Mouse (Mus musculus) stomach, embryonic 16.5 days (tissue): ENCODE measurements at regions not wholly inside any gene's neighbourhood (a gene's known extent, or its start where the extent isn't known, plus 50 kb on each side); places are given as distances from the start of the nearest gene placed in this dataset.

ENCODE experiments used
- ATAC-seq: fragments of 200-750 bp; cut with Nextera tagmentation; 2 replicates; pipeline ENCODE4 v1.8.0; 2017; ENCODE audit warnings: moderate number of reproducible peaks, moderate TSS enrichment; ENCODE audit not compliant: insufficient read depth, low FRiP score
- H3K27ac ChIP-seq: fragments of 300-500 bp; sonication (generic); 2 replicates; pipeline ENCODE4 v1.5.1; 2014; ENCODE audit warnings: low read length
- H3K27me3 ChIP-seq: fragments of 300-500 bp; sonication (generic); 2 replicates; pipeline ENCODE4 v1.6.1; 2014; ENCODE audit warnings: low read length, control low read depth, mixed read lengths; ENCODE audit not compliant: control insufficient read depth, insufficient read depth
- H3K36me3 ChIP-seq: fragments of 300-500 bp; sonication (generic); 2 replicates; pipeline ENCODE4 v1.6.1; 2014; ENCODE audit warnings: low read length; ENCODE audit not compliant: control insufficient read depth, insufficient read depth
- H3K4me1 ChIP-seq: fragments of 300-500 bp; sonication (generic); 2 replicates; pipeline ENCODE4 v1.6.1; 2014; ENCODE audit warnings: low read length, control low read depth, mixed read lengths; ENCODE audit not compliant: control insufficient read depth, insufficient read depth
- H3K4me2 ChIP-seq: fragments of 300-500 bp; sonication (generic); 2 replicates; pipeline ENCODE4 v1.6.1; 2014; ENCODE audit warnings: low read depth, low read length, mixed read lengths
- H3K4me3 ChIP-seq: fragments of 300-500 bp; sonication (generic); replicated peaks from 2 replicates; pipeline ENCODE4 v1.5.1; 2014; ENCODE audit warnings: mild to moderate bottlenecking, low read length
- H3K9ac ChIP-seq: fragments of 300-500 bp; sonication (generic); 2 replicates; pipeline ENCODE4 v1.6.1; 2014; ENCODE audit warnings: low read length
- H3K9me3 ChIP-seq: fragments of 300-500 bp; sonication (generic); replicated peaks from 2 replicates; pipeline ENCODE4 v1.6.1; 2016; ENCODE audit warnings: low read length, control low read depth; ENCODE audit not compliant: control insufficient read depth
- WGBS: fragments of 180-500 bp; shearing (Covaris S2); extraction: QIAGEN DNeasy Blood & Tissue Kit; methylation state at CpG from one replicate; pipeline ENCODE4 v1.1.7; 2014; 5-methylcytosine and 5-hydroxymethylcytosine counted together

- Histone ChIP-seq H3K36me3 (no peaks in the 10 kb centered on the region), H3K9me3 (no peaks in the 10 kb centered on the region), H3K4me1 (no peaks in the 10 kb centered on the region), H3K9ac (no peak overlapping the region), H3K27ac (no peak overlapping the region), H3K4me2 (no peak overlapping the region), H3K27me3 (no peaks in the 10 kb centered on the region), H3K4me3 (no peak overlapping the region)
- 65% methylated on average over 9 of the region's 9 CpGs for WGBS
- ATAC-seq, result no peak
Measured at GRCm38 (mm10) chr1:35331602-35332339, 482.0 kb downstream of the Plekhb2 start.

GRCm38 (mm10) chr1:35332340-35332684 is 482.5 kb downstream of the Plekhb2 start:
- H3K4me1 ChIP-seq, result no peaks in the 10 kb centered on the region
- no peaks in the 10 kb centered on the region for H3K9me3 ChIP-seq
- no peak for ATAC-seq
- no peaks in the 10 kb centered on the region for H3K27me3 ChIP-seq
- no peak overlapping the region for H3K4me3 ChIP-seq
- H3K9ac ChIP-seq, result no peak overlapping the region
- no peak overlapping the region for H3K4me2 ChIP-seq
- 86% methylated on average over 2 of the region's 2 CpGs for WGBS
- H3K27ac ChIP-seq, result no peak overlapping the region
- H3K36me3 ChIP-seq, result no peaks in the 10 kb centered on the region

- WGBS, result 88% methylated on average over 3 of the region's 3 CpGs
- Histone ChIP-seq H3K9me3 (no peaks in the 10 kb centered on the region), H3K27ac (no peak overlapping the region), H3K36me3 (no peaks in the 10 kb centered on the region), H3K4me3 (no peak overlapping the region), H3K9ac (no peak overlapping the region), H3K4me1 (no peaks in the 10 kb centered on the region), H3K4me2 (no peak overlapping the region), H3K27me3 (no peaks in the 10 kb centered on the region)
- ATAC-seq, result no peak
Measured at GRCm38 (mm10) chr1:35337647-35338046, 487.9 kb downstream of the Plekhb2 start.

- Histone ChIP-seq H3K4me3 (no peak overlapping the region), H3K9ac (no peak overlapping the region), H3K36me3 (no peaks in the 10 kb centered on the region), H3K27ac (no peak overlapping the region), H3K4me2 (no peak overlapping the region), H3K27me3 (no peaks in the 10 kb centered on the region), H3K4me1 (no peaks in the 10 kb centered on the region), H3K9me3 (no peaks in the 10 kb centered on the region)
- no peak for ATAC-seq
- 56% methylated on average over 3 of the region's 3 CpGs for WGBS
Measured at GRCm38 (mm10) chr1:35338184-35338583, 488.4 kb downstream of the Plekhb2 start.

- Histone ChIP-seq H3K9me3 (no peaks in the 10 kb centered on the region), H3K4me3 (no peak overlapping the region), H3K9ac (no peak overlapping the region), H3K36me3 (no peaks in the 10 kb centered on the region), H3K27ac (no peak overlapping the region), H3K4me2 (no peak overlapping the region), H3K27me3 (no peaks in the 10 kb centered on the region), H3K4me1 (no peaks in the 10 kb centered on the region)
- ATAC-seq, result peak; percentile 56
- 35% methylated on average over 1 of the region's 1 CpGs for WGBS
Measured at GRCm38 (mm10) chr1:35344539-35344938, 494.8 kb downstream of the Plekhb2 start.

- 59% methylated on average over 4 of the region's 4 CpGs for WGBS
- H3K36me3 ChIP-seq, result no peaks in the 10 kb centered on the region
Measured at GRCm38 (mm10) chr1:35348294-35348693, 498.5 kb downstream of the Plekhb2 start.

GRCm38 (mm10) chr1:35358981-35359380 is 509.2 kb downstream of the Plekhb2 start:
- Histone ChIP-seq H3K4me1 (no peaks in the 10 kb centered on the region), H3K27ac (no peak overlapping the region), H3K9ac (no peak overlapping the region), H3K36me3 (no peaks in the 10 kb centered on the region), H3K27me3 (no peaks in the 10 kb centered on the region), H3K4me2 (no peak overlapping the region), H3K4me3 (no peak overlapping the region), H3K9me3 (no peaks in the 10 kb centered on the region)
- ATAC-seq, result no peak
- WGBS, result 29% methylated on average over 5 of the region's 5 CpGs

More at GRCm38 (mm10) chr1:35348294-35348693, 498.5 kb downstream of the Plekhb2 start:
- Histone ChIP-seq H3K9me3 (no peaks in the 10 kb centered on the region), H3K9ac (no peak overlapping the region), H3K4me2 (no peak overlapping the region), H3K4me1 (no peaks in the 10 kb centered on the region), H3K27ac (no peak overlapping the region), H3K27me3 (no peaks in the 10 kb centered on the region), H3K4me3 (no peak overlapping the region)
- ATAC-seq, result no peak

GRCm38 (mm10) chr1:35361465-35361864 is 511.7 kb downstream of the Plekhb2 start:
- no peak overlapping the region for H3K4me3 ChIP-seq
- no peak for ATAC-seq
- no peak overlapping the region for H3K27ac ChIP-seq
- H3K27me3 ChIP-seq, result no peaks in the 10 kb centered on the region
- no peak overlapping the region for H3K9ac ChIP-seq
- no peaks in the 10 kb centered on the region for H3K9me3 ChIP-seq
- no peaks in the 10 kb centered on the region for H3K4me1 ChIP-seq
- 55% methylated on average over 3 of the region's 3 CpGs for WGBS
- H3K4me2 ChIP-seq, result no peak overlapping the region
- H3K36me3 ChIP-seq, result no peaks in the 10 kb centered on the region

GRCm38 (mm10) chr1:35362836-35363235 is 513.1 kb downstream of the Plekhb2 start:
- Histone ChIP-seq H3K4me1 (no peaks in the 10 kb centered on the region), H3K27me3 (no peaks in the 10 kb centered on the region), H3K9me3 (no peaks in the 10 kb centered on the region), H3K27ac (no peak overlapping the region), H3K36me3 (no peaks in the 10 kb centered on the region), H3K4me2 (no peak overlapping the region), H3K4me3 (no peak overlapping the region), H3K9ac (no peak overlapping the region)
- ATAC-seq, result no peak
- WGBS, result 39% methylated on average over 3 of the region's 3 CpGs
